Mouse (Mus musculus) embryonic facial prominence, embryonic 14.5 days (tissue): ENCODE measurements around the gene Urb2. TPM values are rescaled to one million over a fixed set of nuclear protein-coding genes. Genes with fewer than 3 reads are reported as not detected.
A peak's percentile ranks its signal among the peaks of the same experiment; 100 is the strongest.
"Not testable (repeated sequence)": the region's sequence is repeated elsewhere in the genome, so short reads cannot be mapped to it uniquely, and the experiment has no call there.

ENCODE experiments used
- ATAC-seq: fragments of 200-750 bp; cut with Nextera tagmentation; 2 replicates; pipeline ENCODE4 v1.8.0; 2017; ENCODE audit warnings: low read depth, moderate number of reproducible peaks, moderate TSS enrichment
- DNase-seq: peaks from one replicate; pipeline ENCODE4 v3.0.0-alpha.2; 2015; ENCODE audit warnings: low spot score
- H3K27ac ChIP-seq: fragments of 300-500 bp; sonication (generic); replicated peaks from 2 replicates; pipeline ENCODE4 v1.5.1; 2014; ENCODE audit warnings: low read depth, mild to moderate bottlenecking, low read length, moderate library complexity
- H3K27me3 ChIP-seq: fragments of 300-500 bp; sonication (generic); replicated peaks from 2 replicates; pipeline ENCODE4 v1.6.1; 2014; ENCODE audit warnings: low read length; ENCODE audit not compliant: control insufficient read depth, insufficient read depth
- H3K36me3 ChIP-seq: fragments of 300-500 bp; sonication (generic); 2 replicates; pipeline ENCODE4 v1.6.1; 2014; ENCODE audit warnings: low read length, mixed read lengths; ENCODE audit not compliant: control insufficient read depth, insufficient read depth
- H3K4me1 ChIP-seq: fragments of 300-500 bp; sonication (generic); 2 replicates; pipeline ENCODE4 v1.6.1; 2014; ENCODE audit warnings: antibody characterized with exemption, low read length; ENCODE audit not compliant: control insufficient read depth, insufficient read depth
- H3K4me2 ChIP-seq: fragments of 300-500 bp; sonication (generic); 2 replicates; pipeline ENCODE4 v1.6.1; 2014; ENCODE audit warnings: low read depth, mild to moderate bottlenecking, low read length, moderate library complexity, mixed read lengths
- H3K4me3 ChIP-seq: fragments of 300-500 bp; sonication (generic); 2 replicates; pipeline ENCODE4 v1.5.1; 2014; ENCODE audit warnings: low read depth, mild to moderate bottlenecking, low read length
- H3K9ac ChIP-seq: fragments of 300-500 bp; sonication (generic); 2 replicates; pipeline ENCODE4 v1.6.1; 2014; ENCODE audit warnings: low read depth, mild to moderate bottlenecking, low read length, moderate library complexity, mixed read lengths
- H3K9me3 ChIP-seq: fragments of 300-500 bp; sonication (generic); 2 replicates; pipeline ENCODE4 v1.6.1; 2016; ENCODE audit warnings: low read length; ENCODE audit not compliant: control insufficient read depth
- whole genome bisulfite sequencing: fragments of 180-500 bp; shearing (Covaris S2); extraction: QIAGEN DNeasy Blood & Tissue Kit; methylation state at CpG from one replicate; pipeline ENCODE4 v1.1.7; 2014; 5-methylcytosine and 5-hydroxymethylcytosine counted together
- polyA plus RNA-seq: library from polyadenylated mRNA; unstranded; fragments of >200 nt; fragmentation: Nextera tagmentation; extraction: Ambion mirVana; gene quantifications from 2 replicates; pipeline ENCODE4 v1.2.1, GENCODE M21; 2014

Gene Urb2
- polyA plus RNA-seq, 1 experiment from 2014 or later = 5.6 TPM

GRCm38 (mm10) chr8:124002546-124003108 is 18.7 kb upstream of the Urb2 start:
- no peak overlapping the region for H3K9ac ChIP-seq
- WGBS = 80% methylated on average over 10 of the region's 10 CpGs
- DNase-seq = no peak

GRCm38 (mm10) chr8:124007829-124008228 is 13.5 kb upstream of the Urb2 start:
- 87% methylated on average over 6 of the region's 6 CpGs for WGBS
- no peaks in the 10 kb centered on the region for H3K27me3 ChIP-seq
- ATAC-seq = no peak
- H3K36me3 ChIP-seq = peaks cover 66% of the 10 kb centered on the region
- H3K9me3 ChIP-seq = no peaks in the 10 kb centered on the region
- H3K9ac ChIP-seq = no peak overlapping the region
- H3K4me3 ChIP-seq = no peak overlapping the region
- no peak for DNase-seq
- H3K4me2 ChIP-seq = no peak overlapping the region
- H3K27ac ChIP-seq = no peak overlapping the region
- H3K4me1 ChIP-seq = 0 out of 2 replicates have a peak, but pooled peaks cover 4% of the 10 kb centered on the region

More at GRCm38 (mm10) chr8:124002546-124003108, 18.7 kb upstream of the Urb2 start:
- Histone ChIP-seq H3K4me1 (no peaks in the 10 kb centered on the region), H3K36me3 (peaks cover 90% of the 10 kb centered on the region), H3K4me3 (no peak overlapping the region), H3K9me3 (no peaks in the 10 kb centered on the region), H3K27me3 (no peaks in the 10 kb centered on the region), H3K4me2 (no peak overlapping the region), H3K27ac (no peak overlapping the region)
- no peak for ATAC-seq

GRCm38 (mm10) chr8:124011580-124011979 is 9.7 kb upstream of the Urb2 start:
- H3K9me3 ChIP-seq = no peaks in the 10 kb centered on the region
- H3K36me3 ChIP-seq = peaks cover 30% of the 10 kb centered on the region
- H3K4me1 ChIP-seq = 0 out of 2 replicates have a peak, but pooled peaks cover 4% of the 10 kb centered on the region
- DNase-seq (no peak), ATAC-seq (no peak)
- H3K27ac ChIP-seq = no peak overlapping the region
- no peak overlapping the region for H3K9ac ChIP-seq
- no peaks in the 10 kb centered on the region for H3K27me3 ChIP-seq
- H3K4me3 ChIP-seq = no peak overlapping the region
- H3K4me2 ChIP-seq = no peak overlapping the region
- WGBS = 76% methylated on average over 3 of the region's 3 CpGs

- DNase-seq (no peak), ATAC-seq (no peak)
- H3K4me2 ChIP-seq = no peak overlapping the region
- no peaks in the 10 kb centered on the region for H3K27me3 ChIP-seq
- 96% methylated on average over 3 of the region's 3 CpGs for WGBS
- 0 out of 2 replicates have a peak, but pooled peaks cover 4% of the 10 kb centered on the region for H3K4me1 ChIP-seq
- H3K27ac ChIP-seq = no peak overlapping the region
- H3K36me3 ChIP-seq = peaks cover 25% of the 10 kb centered on the region
- H3K4me3 ChIP-seq = no peak overlapping the region
- H3K9me3 ChIP-seq = no peaks in the 10 kb centered on the region
- H3K9ac ChIP-seq = no peak overlapping the region
Measured at GRCm38 (mm10) chr8:124011989-124012586, 9.2 kb upstream of the Urb2 start.

GRCm38 (mm10) chr8:124014299-124014698 is 7.0 kb upstream of the Urb2 start:
- H3K4me2 ChIP-seq, H3K9ac ChIP-seq, ATAC-seq, H3K27ac ChIP-seq, H3K27me3 ChIP-seq, H3K36me3 ChIP-seq, H3K9me3 ChIP-seq, DNase-seq, H3K4me3 ChIP-seq: not testable (repeated sequence)
- 90% methylated on average over 7 of the region's 7 CpGs for whole genome bisulfite sequencing
- peaks cover 10% of the 10 kb centered on the region for H3K4me1 ChIP-seq

GRCm38 (mm10) chr8:124014751-124015150 is 6.6 kb upstream of the Urb2 start:
- no peak overlapping the region for H3K4me2 ChIP-seq
- DNase-seq = no peak
- no peak overlapping the region for H3K9ac ChIP-seq
- H3K4me1 ChIP-seq = peaks cover 15% of the 10 kb centered on the region
- H3K27me3 ChIP-seq = no peaks in the 10 kb centered on the region
- no peak overlapping the region for H3K27ac ChIP-seq
- 77% methylated on average over 3 of the region's 3 CpGs for WGBS
- H3K9me3 ChIP-seq = no peaks in the 10 kb centered on the region
- H3K36me3 ChIP-seq = no peaks in the 10 kb centered on the region
- no peak for ATAC-seq
- H3K4me3 ChIP-seq = no peak overlapping the region

- Histone ChIP-seq H3K4me1 (peaks cover 20% of the 10 kb centered on the region), H3K9ac (peak overlapping the region; percentile 43), H3K27me3 (no peaks in the 10 kb centered on the region), H3K4me3 (peak overlapping the region; percentile 83), H3K36me3 (peaks cover 11% of the 10 kb centered on the region; the same call in 1 of the 2 replicates), H3K4me2 (peak overlapping the region; percentile 83), H3K27ac (no peak overlapping the region), H3K9me3 (no peaks in the 10 kb centered on the region)
- DNase-seq (peak; percentile 13), ATAC-seq (no peak)
- 29% methylated on average over 13 of the region's 13 CpGs for WGBS
Measured at GRCm38 (mm10) chr8:124019782-124020181, 1.5 kb upstream of the Urb2 start.

- WGBS = under 1% methylated on average over 16 of the region's 87 CpGs
- Histone ChIP-seq H3K9ac (peak overlapping the region; percentile 88), H3K4me3 (peak overlapping the region; percentile 83), H3K4me1 (peaks cover 20% of the 10 kb centered on the region), H3K36me3 (peaks cover 19% of the 10 kb centered on the region), H3K27ac (peak overlapping the region; percentile 87), H3K4me2 (peak overlapping the region; percentile 83), H3K9me3 (no peaks in the 10 kb centered on the region), H3K27me3 (no peaks in the 10 kb centered on the region)
- DNase-seq (peak; percentile 84), ATAC-seq (peak; percentile 87)
Measured at GRCm38 (mm10) chr8:124020439-124021236, 670 bp upstream of the Urb2 start.
